Mouse (Mus musculus): ENCODE results near the gene Txlnb. TPM values are rescaled to one million over a fixed set of nuclear protein-coding genes. Genes with fewer than 3 reads are reported as not detected.
"Not testable (repeated sequence)": the region's sequence is repeated elsewhere in the genome, so short reads cannot be mapped to it uniquely, and the experiment has no call there.

The Txlnb gene
- 3.7 and 4.9 TPM in 2 replicates for polyA plus RNA-seq (2015; fragmentation: Nextera tagmentation; extraction: Ambion mirVana)

GRCm38 (mm10) chr10:17795767-17796631 is at the start of gene Txlnb:
Gene Txlnb, plus strand, starts transcription at chr10:17796226.
- 5% methylated on average over 13 of the region's 13 CpGs for WGBS
- Histone ChIP-seq H3K9ac (no peak within 1 kb of the TSS), H3K27ac (replicated peaks) (peak within 1 kb of the TSS; percentile 87), H3K9me3 (replicated peaks) (no peaks in the 10 kb centered on the region), H3K4me1 (peaks cover 26% of the 10 kb centered on the region), H3K4me2 (replicated peaks) (peak within 1 kb of the TSS; percentile 50), H3K27me3 (no peaks in the 10 kb centered on the region), H3K4me3 (replicated peaks) (peak within 1 kb of the TSS; percentile 33), H3K36me3 (no peaks in the 10 kb centered on the region)
- ATAC-seq (ENCODE audit: insufficient number of reproducible peaks, low FRiP score, low TSS enrichment, low read depth): peak; percentile 74

GRCm38 (mm10) chr10:17752478-17752877 is 43.5 kb upstream of the Txlnb start:
- Histone ChIP-seq H3K27ac (replicated peaks) (peak overlapping the region; percentile 52; the same call in 1 of the 2 replicates), H3K4me3 (replicated peaks) (no peak overlapping the region), H3K4me1 (no peaks in the 10 kb centered on the region), H3K9me3 (replicated peaks) (0 out of 2 replicates have a peak, but pooled peaks cover 6% of the 10 kb centered on the region), H3K36me3 (no peaks in the 10 kb centered on the region), H3K9ac (no peak overlapping the region), H3K4me2 (replicated peaks) (no peak overlapping the region), H3K27me3 (no peaks in the 10 kb centered on the region)
- no peak for ATAC-seq (ENCODE audit: insufficient number of reproducible peaks, low FRiP score, low TSS enrichment, low read depth)
- WGBS: 61% methylated on average over 5 of the region's 5 CpGs

DNA sequence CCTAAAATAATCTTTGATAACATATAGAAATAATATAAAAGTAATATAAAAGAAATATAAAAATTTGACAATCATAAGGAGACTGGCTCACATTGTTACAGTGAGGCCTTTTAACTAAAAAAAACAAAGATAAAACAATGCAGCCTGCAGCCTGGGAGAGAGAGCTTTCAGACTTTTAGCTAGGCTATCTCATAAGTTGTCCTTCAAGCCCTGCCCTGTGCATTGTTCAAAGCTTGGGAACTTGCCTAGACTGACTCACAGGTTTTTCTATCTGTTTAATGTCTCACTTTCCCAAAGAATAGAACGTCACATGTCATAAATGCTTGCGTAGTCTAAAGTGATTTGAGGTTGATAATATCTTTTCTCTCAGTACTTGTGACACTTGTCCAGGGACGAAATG is 36.3 kb upstream of the Txlnb start:
- Histone ChIP-seq H3K4me1 (no peaks in the 10 kb centered on the region), H3K27ac (replicated peaks) (no peak overlapping the region), H3K4me2 (replicated peaks) (no peak overlapping the region), H3K4me3 (replicated peaks) (no peak overlapping the region), H3K9me3 (replicated peaks) (0 out of 2 replicates have a peak, but pooled peaks cover 6% of the 10 kb centered on the region), H3K27me3 (no peaks in the 10 kb centered on the region), H3K9ac (no peak overlapping the region), H3K36me3 (no peaks in the 10 kb centered on the region)
- ATAC-seq (ENCODE audit: insufficient number of reproducible peaks, low FRiP score, low TSS enrichment, low read depth): no peak
- 78% methylated on average over 3 of the region's 3 CpGs for WGBS

DNA sequence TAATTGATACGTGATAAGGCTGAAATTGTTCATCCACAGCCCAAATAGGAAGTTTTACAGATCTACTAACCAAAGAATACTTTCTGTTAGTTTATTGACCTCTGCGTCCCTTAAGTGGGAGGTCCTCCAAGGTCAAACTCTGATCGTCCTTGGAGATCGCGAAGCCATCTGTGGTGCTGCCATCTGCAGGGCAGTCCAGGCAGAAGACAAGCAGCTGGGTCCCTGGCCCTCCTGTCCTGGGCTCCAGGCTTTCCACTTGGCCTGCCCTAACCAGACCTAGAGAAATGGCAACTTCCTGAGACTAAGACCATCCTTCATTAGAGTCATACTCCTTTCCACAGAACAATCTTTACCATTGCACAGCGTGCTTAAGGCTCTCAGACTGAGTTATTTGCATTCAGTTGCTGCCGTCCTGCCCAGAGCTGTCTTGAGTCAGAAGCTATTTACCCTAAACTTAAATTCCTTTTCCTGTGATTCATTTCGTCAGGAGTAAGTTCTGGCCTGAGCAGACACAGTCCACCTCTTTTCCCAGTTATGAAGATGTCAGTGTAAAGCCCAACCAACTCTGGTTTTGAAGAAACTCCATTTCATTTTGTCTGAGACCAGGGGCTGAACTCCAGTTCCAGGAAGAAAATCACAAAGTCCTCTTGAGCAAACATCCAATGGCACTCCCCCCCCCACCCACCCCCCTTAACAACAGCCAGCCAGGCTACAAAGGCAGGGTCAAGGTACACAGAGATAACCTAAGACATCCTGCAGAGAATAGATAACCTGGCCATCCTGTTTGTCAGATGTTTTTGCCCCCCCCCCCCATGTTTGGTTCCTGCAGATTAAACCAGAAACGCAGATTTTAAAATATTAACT is 35.0 kb upstream of the Txlnb start:
- 72% methylated on average over 9 of the region's 9 CpGs for WGBS
- no peak for ATAC-seq (ENCODE audit: insufficient number of reproducible peaks, low FRiP score, low TSS enrichment, low read depth)
- Histone ChIP-seq H3K9ac (no peak overlapping the region), H3K4me1 (no peaks in the 10 kb centered on the region), H3K4me3 (replicated peaks) (no peak overlapping the region), H3K9me3 (replicated peaks) (0 out of 2 replicates have a peak, but pooled peaks cover under 1% of the 10 kb centered on the region), H3K4me2 (replicated peaks) (no peak overlapping the region), H3K27ac (replicated peaks) (no peak overlapping the region), H3K36me3 (no peaks in the 10 kb centered on the region), H3K27me3 (no peaks in the 10 kb centered on the region)

DNA sequence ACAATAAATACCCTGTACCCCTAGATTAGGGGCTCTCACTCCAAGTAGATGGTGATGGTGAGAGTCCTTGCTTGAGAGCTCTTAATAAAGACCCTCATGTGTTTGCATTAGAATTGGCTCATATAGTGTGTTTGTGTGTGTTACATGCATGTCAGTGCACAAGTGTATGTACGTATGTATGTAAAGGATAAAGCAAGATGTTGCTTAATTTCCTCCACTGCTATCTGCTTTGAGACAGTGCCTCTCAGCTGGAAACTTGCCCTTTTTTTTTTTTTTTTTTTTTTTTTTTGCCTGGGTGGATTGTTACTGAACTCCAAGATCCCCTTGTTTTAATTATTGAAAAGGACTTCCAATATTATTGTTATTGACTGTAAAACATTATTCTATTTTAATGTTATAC is 34.4 kb upstream of the Txlnb start:
- no peak for ATAC-seq (ENCODE audit: insufficient number of reproducible peaks, low FRiP score, low TSS enrichment, low read depth)
- H3K4me2 ChIP-seq (replicated peaks): no peak overlapping the region
- H3K4me3 ChIP-seq (replicated peaks): no peak overlapping the region
- no peak overlapping the region for H3K9ac ChIP-seq
- no peaks in the 10 kb centered on the region for H3K9me3 ChIP-seq (replicated peaks)
- no peaks in the 10 kb centered on the region for H3K4me1 ChIP-seq
- H3K27me3 ChIP-seq: no peaks in the 10 kb centered on the region
- no peaks in the 10 kb centered on the region for H3K36me3 ChIP-seq
- no peak overlapping the region for H3K27ac ChIP-seq (replicated peaks)
- 62% methylated on average over 1 of the region's 1 CpGs for WGBS

- H3K9me3 ChIP-seq (replicated peaks): no peaks in the 10 kb centered on the region
- no peak overlapping the region for H3K27ac ChIP-seq (replicated peaks)
- no peaks in the 10 kb centered on the region for H3K4me1 ChIP-seq
- H3K36me3 ChIP-seq: no peaks in the 10 kb centered on the region
- no peak overlapping the region for H3K4me2 ChIP-seq (replicated peaks)
- H3K27me3 ChIP-seq: no peaks in the 10 kb centered on the region
- H3K9ac ChIP-seq: no peak overlapping the region
- ATAC-seq (ENCODE audit: insufficient number of reproducible peaks, low FRiP score, low TSS enrichment, low read depth): no peak
- H3K4me3 ChIP-seq (replicated peaks): no peak overlapping the region
- 95% methylated on average over 8 of the region's 8 CpGs for WGBS
Measured at GRCm38 (mm10) chr10:17762946-17763345, 33.1 kb upstream of the Txlnb start.

DNA sequence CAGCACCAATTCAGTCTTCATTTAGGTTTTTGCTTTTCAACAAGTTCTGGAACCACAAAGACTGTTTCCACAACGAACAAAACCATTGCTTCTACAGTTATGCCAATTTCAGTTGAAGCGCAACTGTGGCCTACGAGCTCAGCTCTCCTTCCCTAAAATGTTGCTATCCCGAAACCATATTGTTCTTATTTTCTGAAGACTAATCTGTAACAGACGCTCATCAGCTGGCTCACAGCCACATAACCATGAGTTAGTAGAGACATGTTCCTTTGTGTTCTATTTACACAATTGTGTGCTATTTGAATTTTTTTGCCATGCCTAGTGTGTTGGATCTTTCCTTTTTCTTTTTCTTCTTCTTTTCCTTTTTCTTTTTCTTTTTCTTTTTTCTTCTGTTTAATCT is 26.2 kb upstream of the Txlnb start:
- Histone ChIP-seq H3K9ac (no peak overlapping the region), H3K27me3 (no peaks in the 10 kb centered on the region), H3K9me3 (replicated peaks) (no peaks in the 10 kb centered on the region), H3K4me2 (replicated peaks) (no peak overlapping the region), H3K27ac (replicated peaks) (peak overlapping the region; percentile 44), H3K4me3 (replicated peaks) (no peak overlapping the region), H3K36me3 (no peaks in the 10 kb centered on the region), H3K4me1 (peaks cover 6% of the 10 kb centered on the region; the same call in 1 of the 2 replicates)
- WGBS: 28% methylated on average over 5 of the region's 5 CpGs
- peak; percentile 63; the same call in 1 of the 2 replicates for ATAC-seq (ENCODE audit: insufficient number of reproducible peaks, low FRiP score, low TSS enrichment, low read depth)

- Histone ChIP-seq H3K4me2 (replicated peaks) (no peak overlapping the region), H3K4me3 (replicated peaks) (no peak overlapping the region), H3K4me1 (peaks cover 6% of the 10 kb centered on the region; the same call in 1 of the 2 replicates), H3K9me3 (replicated peaks) (no peaks in the 10 kb centered on the region), H3K36me3 (no peaks in the 10 kb centered on the region), H3K27ac (replicated peaks) (no peak overlapping the region), H3K27me3 (no peaks in the 10 kb centered on the region), H3K9ac (no peak overlapping the region)
- ATAC-seq (ENCODE audit: insufficient number of reproducible peaks, low FRiP score, low TSS enrichment, low read depth): no peak
- WGBS: 79% methylated on average over 10 of the region's 10 CpGs
Measured at GRCm38 (mm10) chr10:17772364-17772763, 23.7 kb upstream of the Txlnb start.

DNA sequence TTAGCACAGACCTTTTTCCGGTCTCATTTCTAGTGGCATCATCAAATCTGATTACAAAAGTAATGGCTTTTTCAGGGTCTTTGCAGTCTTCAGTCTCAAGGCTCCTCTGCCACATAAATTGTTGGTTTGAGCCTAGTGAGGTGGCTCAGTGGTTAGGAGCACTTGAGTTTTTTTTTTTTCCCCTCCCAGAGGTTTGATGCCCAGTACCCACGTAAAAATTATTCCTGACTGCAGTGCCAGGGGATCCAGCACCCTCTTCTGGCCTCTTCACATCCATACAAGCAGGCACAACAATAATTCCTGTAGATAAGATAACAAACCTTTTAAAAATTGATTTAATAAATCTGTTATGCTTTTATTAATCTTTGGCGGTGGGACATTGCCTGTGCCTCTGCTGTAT is 21.7 kb upstream of the Txlnb start:
- H3K4me1 ChIP-seq: 0 out of 2 replicates have a peak, but pooled peaks cover 3% of the 10 kb centered on the region
- H3K4me3 ChIP-seq (replicated peaks): no peak overlapping the region
- no peak overlapping the region for H3K4me2 ChIP-seq (replicated peaks)
- WGBS: 85% methylated on average over 3 of the region's 3 CpGs
- H3K9ac ChIP-seq: no peak overlapping the region
- ATAC-seq (ENCODE audit: insufficient number of reproducible peaks, low FRiP score, low TSS enrichment, low read depth): no peak
- H3K27ac ChIP-seq (replicated peaks): no peak overlapping the region
- H3K9me3 ChIP-seq (replicated peaks): no peaks in the 10 kb centered on the region
- H3K27me3 ChIP-seq: no peaks in the 10 kb centered on the region
- H3K36me3 ChIP-seq: no peaks in the 10 kb centered on the region

GRCm38 (mm10) chr10:17775079-17775478 is 20.9 kb upstream of the Txlnb start:
- no peaks in the 10 kb centered on the region for H3K9me3 ChIP-seq (replicated peaks)
- no peak overlapping the region for H3K9ac ChIP-seq
- no peak overlapping the region for H3K4me3 ChIP-seq (replicated peaks)
- 31% methylated on average over 4 of the region's 4 CpGs for WGBS
- ATAC-seq (ENCODE audit: insufficient number of reproducible peaks, low FRiP score, low TSS enrichment, low read depth): no peak
- no peaks in the 10 kb centered on the region for H3K27me3 ChIP-seq
- H3K36me3 ChIP-seq: no peaks in the 10 kb centered on the region
- H3K4me2 ChIP-seq (replicated peaks): no peak overlapping the region
- H3K27ac ChIP-seq (replicated peaks): no peak overlapping the region
- 0 out of 2 replicates have a peak, but pooled peaks cover 3% of the 10 kb centered on the region for H3K4me1 ChIP-seq

GRCm38 (mm10) chr10:17776684-17777083 is 19.3 kb upstream of the Txlnb start:
- not testable (repeated sequence) for H3K27me3 ChIP-seq; H3K9me3 ChIP-seq (replicated peaks); ATAC-seq (ENCODE audit: insufficient number of reproducible peaks, low FRiP score, low TSS enrichment, low read depth); H3K27ac ChIP-seq (replicated peaks); H3K4me2 ChIP-seq (replicated peaks); H3K4me1 ChIP-seq; H3K4me3 ChIP-seq (replicated peaks); H3K9ac ChIP-seq; H3K36me3 ChIP-seq
- WGBS: 75% methylated on average over 4 of the region's 4 CpGs
